Mouse (Mus musculus): ENCODE data around the gene Rabepk.
"Not testable (repeated sequence)": the region's sequence is repeated elsewhere in the genome, so short reads cannot be mapped to it uniquely, and the experiment has no call there.

- not testable (repeated sequence) for TF ChIP-seq ZMIZ1 (IDR thresholded peaks at IDR 0.05; ENCODE audit: low read depth, low read length); POLR2A (IDR thresholded peaks at IDR 0.05; ENCODE audit: control insufficient read depth in 1 of 2, insufficient read depth in 1 of 2, low read depth in 1 of 2, low read length in 2 of 2, poor library complexity in 1 of 2); CTCF (IDR thresholded peaks at IDR 0.05 in 2 of 3, conservative IDR thresholded peaks at IDR 0.05 in 1 of 3; ENCODE audit: control insufficient read depth in 1 of 3, insufficient read depth in 1 of 3, low read depth in 2 of 3, low read length in 3 of 3, poor library complexity in 1 of 3, severe bottlenecking in 1 of 3); RAD21 (IDR thresholded peaks at IDR 0.05; ENCODE audit: low read depth, low read length); TAL1 (IDR thresholded peaks at IDR 0.05; ENCODE audit: low read length); UBTF (IDR thresholded peaks at IDR 0.05; ENCODE audit: borderline replicate concordance, insufficient read depth, low read depth, low read length); JUND (IDR thresholded peaks at IDR 0.05; ENCODE audit: low read depth, low read length); MAFK (IDR thresholded peaks at IDR 0.05; ENCODE audit: borderline replicate concordance, low read depth, low read length); CHD1 (IDR thresholded peaks at IDR 0.05; ENCODE audit: low read depth, low read length); HCFC1 (IDR thresholded peaks at IDR 0.05; ENCODE audit: low read depth, low read length); MEF2A (IDR thresholded peaks at IDR 0.05; ENCODE audit: extremely low read depth, insufficient replicate concordance, low read depth, low read length, poor library complexity, severe bottlenecking); ELF1 (IDR thresholded peaks at IDR 0.05; ENCODE audit: low read depth, low read length); ZC3H11A (IDR thresholded peaks at IDR 0.05; ENCODE audit: low read depth, low read length); ZKSCAN1 (IDR thresholded peaks at IDR 0.05; ENCODE audit: low read depth, low read length)
These were observed 7.2 kb downstream of the Rabepk start for GRCm38 (mm10) chr2:34792543-34792942.
